Mouse (Mus musculus): ENCODE measurements around the gene Actr10.
A peak's percentile ranks its signal among the peaks of the same experiment; 100 is the strongest.

DNA sequence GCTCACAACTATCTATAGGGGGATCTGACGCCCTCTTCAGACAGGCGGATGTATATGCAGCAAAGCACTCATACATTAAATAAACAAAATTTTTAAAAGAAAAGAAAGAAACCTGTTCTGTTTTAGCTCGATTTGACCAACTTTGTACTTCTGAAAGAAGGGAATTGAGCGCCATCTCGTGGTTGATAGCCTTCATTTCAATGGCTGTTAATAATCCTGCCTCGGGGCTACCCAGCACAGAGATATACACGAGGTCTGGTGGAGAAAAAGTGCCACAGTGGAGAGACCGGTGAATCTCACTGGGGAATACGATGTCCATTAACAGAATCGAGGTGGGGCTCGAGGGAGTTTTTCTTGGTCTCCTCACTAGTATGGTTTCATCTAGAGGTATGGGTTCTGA is 23.3 kb upstream of the Actr10 start:
- TF ChIP-seq CTCF (IDR thresholded peaks at IDR 0.05; ENCODE audit: low read depth, low read length): peak; percentile 49; the same call in 1 of the 2 replicates
- no peak for TF ChIP-seq TAL1 (conservative IDR thresholded peaks at IDR 0.05; ENCODE audit: low read depth, low read length)
- TF ChIP-seq GATA1 (IDR thresholded peaks at IDR 0.05; ENCODE audit: borderline replicate concordance, low read length): no peak
